Mouse (Mus musculus) embryonic fibroblast, embryonic 13.5 days (primary cell): ENCODE measurements at regions not wholly inside any gene's neighbourhood (a gene's known extent, or its start where the extent isn't known, plus 50 kb on each side); places are given as distances from the start of the nearest gene placed in this dataset.

Experiments used
- CTCF ChIP-seq: IDR thresholded peaks from 2 replicates; pipeline ENCODE4 v1.5.1; 2011; ENCODE audit warnings: mild to moderate bottlenecking, control low read depth, low read length, moderate library complexity, borderline replicate concordance; ENCODE audit not compliant: insufficient read depth
- POLR2A ChIP-seq: IDR thresholded peaks from 2 replicates; pipeline ENCODE4 v1.6.1; 2011; ENCODE audit warnings: low read depth, mild to moderate bottlenecking, control low read depth, low read length, moderate library complexity

DNA sequence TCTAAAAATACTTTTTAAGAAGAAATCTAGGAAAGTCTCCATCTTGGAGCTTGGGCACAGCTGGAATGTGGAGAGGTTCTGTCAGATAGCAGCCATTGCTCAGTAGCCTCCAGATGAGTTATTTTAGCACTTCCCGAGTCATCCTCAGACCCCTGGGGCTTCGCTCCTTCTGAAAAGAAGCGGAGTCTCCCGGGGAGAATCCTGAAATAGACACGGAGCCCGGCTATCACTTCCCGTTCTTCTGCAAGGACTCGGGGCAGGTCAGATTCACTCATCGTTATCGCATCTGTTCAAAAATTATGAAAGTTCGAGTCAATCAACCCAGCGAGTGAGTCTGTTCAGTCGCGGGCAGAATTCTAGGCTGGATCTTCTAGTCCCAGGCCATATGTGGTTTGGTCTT, 71.2 kb upstream of the Cmc1 start:
- no peak for TF ChIP-seq CTCF
- TF ChIP-seq POLR2A, result no peak
